Mouse (Mus musculus) gastrocnemius, postnatal 14 days (tissue): ENCODE results near the gene Sox5. TPM values are rescaled to one million over a fixed set of nuclear protein-coding genes. Genes with fewer than 3 reads are reported as not detected.

ENCODE experiments used
- DNase-seq: peaks from one replicate; pipeline ENCODE4 v3.0.0; 2021; ENCODE audit warnings: mixed read lengths
- intact Hi-C: fragments of 180-260 bp; cut with DNase I; formaldehyde crosslinking; loops from one replicate; pipeline ENCODE4 v1.15.1; 2025; ENCODE audit warnings: low total_unique reads
- total RNA-seq, 2 experiments: library from RNA; stranded (reverse); gene quantifications; 2 replicates each; pipeline ENCODE4 v1.2.3; 2021

Gene Sox5
- total RNA-seq, 2 experiments from 2014 or later, result 1.7 to 1.9 TPM

- DNase-seq, result no peak
- intact Hi-C loops, result no loop called here
These were observed 265.9 kb downstream of the Sox5 start for GRCm38 (mm10) chr6:144515905-144516304.

- no peak for DNase-seq
- intact Hi-C loops, result no loop called here
These were observed 268.0 kb downstream of the Sox5 start for GRCm38 (mm10) chr6:144513761-144514160.

- intact Hi-C loops, result no loop called here
- DNase-seq, result no peak
These were observed 269.9 kb downstream of the Sox5 start for GRCm38 (mm10) chr6:144511925-144512324.

GRCm38 (mm10) chr6:144510147-144510546, 271.6 kb downstream of the Sox5 start:
- intact Hi-C loops, result no loop called here
- no peak for DNase-seq

GRCm38 (mm10) chr6:144504197-144504551, 277.6 kb downstream of the Sox5 start:
- intact Hi-C loops, result no loop called here
- DNase-seq, result no peak

- DNase-seq, result no peak
- intact Hi-C loops, result no loop called here
These were observed 278.2 kb downstream of the Sox5 start for GRCm38 (mm10) chr6:144503399-144504196.

GRCm38 (mm10) chr6:144501439-144501838, 280.3 kb downstream of the Sox5 start:
- intact Hi-C loops, result no loop called here
- DNase-seq, result no peak

GRCm38 (mm10) chr6:144498177-144498576, 283.6 kb downstream of the Sox5 start:
- intact Hi-C loops, result no loop called here
- DNase-seq, result no peak

- no peak for DNase-seq
- intact Hi-C loops, result no loop called here
These were observed 289.9 kb downstream of the Sox5 start for GRCm38 (mm10) chr6:144491761-144492415.

- no peak for DNase-seq
- intact Hi-C loops, result no loop called here
These were observed 290.9 kb downstream of the Sox5 start for GRCm38 (mm10) chr6:144490896-144491295.

- DNase-seq, result no peak
- intact Hi-C loops, result no loop called here
These were observed 296.2 kb downstream of the Sox5 start for GRCm38 (mm10) chr6:144485578-144485977.

- DNase-seq, result no peak
- intact Hi-C loops, result no loop called here
These were observed 298.6 kb downstream of the Sox5 start for GRCm38 (mm10) chr6:144483166-144483565.

- intact Hi-C loops, result no loop called here
- DNase-seq, result no peak
These were observed 300.9 kb downstream of the Sox5 start for GRCm38 (mm10) chr6:144480648-144481528.

- DNase-seq, result no peak
- intact Hi-C loops, result no loop called here
These were observed 301.9 kb downstream of the Sox5 start for GRCm38 (mm10) chr6:144479861-144480260.

GRCm38 (mm10) chr6:144477287-144478064, 304.3 kb downstream of the Sox5 start:
- DNase-seq, result no peak
- intact Hi-C loops, result no loop called here

GRCm38 (mm10) chr6:144473437-144473836, 308.3 kb downstream of the Sox5 start:
- intact Hi-C loops, result no loop called here

GRCm38 (mm10) chr6:144472089-144472900, 309.5 kb downstream of the Sox5 start:
- intact Hi-C loops, result no loop called here
- no peak for DNase-seq

More at GRCm38 (mm10) chr6:144473437-144473836, 308.3 kb downstream of the Sox5 start:
- DNase-seq, result no peak

GRCm38 (mm10) chr6:144466711-144467110, 315.1 kb downstream of the Sox5 start:
- no peak for DNase-seq
- intact Hi-C loops, result no loop called here

- DNase-seq, result no peak
- intact Hi-C loops, result no loop called here
These were observed 318.1 kb downstream of the Sox5 start for GRCm38 (mm10) chr6:144463691-144464090.
